Mouse (Mus musculus): ENCODE data around the gene Palld.

Palld gene

GRCm38 (mm10) chr8:61686340-61686739 is 216.2 kb downstream of the Palld start:
- DNase-seq (ENCODE audit: low read depth, low spot score): peak; percentile 2

- no peak for DNase-seq (ENCODE audit: low read depth, low spot score)
These were observed 217.2 kb downstream of the Palld start for GRCm38 (mm10) chr8:61685280-61685679.

- no peak for DNase-seq (ENCODE audit: low read depth, low spot score)
These were observed 218.1 kb downstream of the Palld start for GRCm38 (mm10) chr8:61684280-61684939.

- DNase-seq (ENCODE audit: low read depth, low spot score): no peak
These were observed 219.6 kb downstream of the Palld start for GRCm38 (mm10) chr8:61682902-61683301.

- no peak for DNase-seq (ENCODE audit: low read depth, low spot score)
These were observed 221.3 kb downstream of the Palld start for GRCm38 (mm10) chr8:61681217-61681616.

- DNase-seq (ENCODE audit: low read depth, low spot score): no peak
These were observed 225.3 kb downstream of the Palld start for GRCm38 (mm10) chr8:61677227-61677626.

GRCm38 (mm10) chr8:61671151-61671550 is 231.3 kb downstream of the Palld start:
- DNase-seq (ENCODE audit: low read depth, low spot score): no peak

GRCm38 (mm10) chr8:61670376-61670775 is 232.1 kb downstream of the Palld start:
- no peak for DNase-seq (ENCODE audit: low read depth, low spot score)

- DNase-seq (ENCODE audit: low read depth, low spot score): no peak
These were observed 235.6 kb downstream of the Palld start for GRCm38 (mm10) chr8:61666919-61667318.

GRCm38 (mm10) chr8:61665021-61665420 is 237.5 kb downstream of the Palld start:
- DNase-seq (ENCODE audit: low read depth, low spot score): no peak

GRCm38 (mm10) chr8:61664162-61664561 is 238.3 kb downstream of the Palld start:
- no peak for DNase-seq (ENCODE audit: low read depth, low spot score)

- no peak for DNase-seq (ENCODE audit: low read depth, low spot score)
These were observed 239.7 kb downstream of the Palld start for GRCm38 (mm10) chr8:61662829-61663228.

- DNase-seq (ENCODE audit: low read depth, low spot score): no peak
These were observed 240.9 kb downstream of the Palld start for GRCm38 (mm10) chr8:61661611-61662010.

- no peak for DNase-seq (ENCODE audit: low read depth, low spot score)
These were observed 241.5 kb downstream of the Palld start for GRCm38 (mm10) chr8:61660961-61661360.

GRCm38 (mm10) chr8:61651955-61652354 is 250.5 kb downstream of the Palld start:
- no peak for DNase-seq (ENCODE audit: low read depth, low spot score)

- no peak for DNase-seq (ENCODE audit: low read depth, low spot score)
These were observed 256.2 kb downstream of the Palld start for GRCm38 (mm10) chr8:61646195-61646835.

- no peak for DNase-seq (ENCODE audit: low read depth, low spot score)
These were observed 256.8 kb downstream of the Palld start for GRCm38 (mm10) chr8:61645642-61646041.

GRCm38 (mm10) chr8:61643215-61643614 is 259.3 kb downstream of the Palld start:
- DNase-seq (ENCODE audit: low read depth, low spot score): no peak

GRCm38 (mm10) chr8:61642358-61642847 is 260.1 kb downstream of the Palld start:
- no peak for DNase-seq (ENCODE audit: low read depth, low spot score)

GRCm38 (mm10) chr8:61639596-61639995 is 262.9 kb downstream of the Palld start:
- DNase-seq (ENCODE audit: low read depth, low spot score): no peak

GRCm38 (mm10) chr8:61639008-61639407 is 263.5 kb downstream of the Palld start:
- DNase-seq (ENCODE audit: low read depth, low spot score): no peak

GRCm38 (mm10) chr8:61637736-61638135 is 264.8 kb downstream of the Palld start:
- no peak for DNase-seq (ENCODE audit: low read depth, low spot score)

GRCm38 (mm10) chr8:61634811-61635210 is 267.7 kb downstream of the Palld start:
- no peak for DNase-seq (ENCODE audit: low read depth, low spot score)

Measured in CD4-positive, CD25-positive, alpha-beta regulatory T cell, adult 2 months (primary cell).